Mouse (Mus musculus) limb, embryonic 10.5 days (tissue): ENCODE measurements at regions not wholly inside any gene's neighbourhood (a gene's known extent, or its start where the extent isn't known, plus 50 kb on each side); places are given as distances from the start of the nearest gene placed in this dataset.
"Not testable (repeated sequence)": the region's sequence is repeated elsewhere in the genome, so short reads cannot be mapped to it uniquely, and the experiment has no call there.

ENCODE experiments used
- DNase-seq: peaks from one replicate; pipeline ENCODE4 v3.0.0-alpha.2; 2017; ENCODE audit warnings: low spot score
- H3K27ac ChIP-seq: fragments of 300-500 bp; sonication (generic); 2 replicates; pipeline ENCODE4 v1.5.1; 2016; ENCODE audit warnings: mild to moderate bottlenecking
- H3K27me3 ChIP-seq: fragments of 300-500 bp; sonication (generic); 2 replicates; pipeline ENCODE4 v1.6.1; 2016; ENCODE audit warnings: low read depth, mild to moderate bottlenecking; ENCODE audit not compliant: poor library complexity, severe bottlenecking
- H3K36me3 ChIP-seq: fragments of 300-500 bp; sonication (generic); 2 replicates; pipeline ENCODE4 v1.6.1; 2016; ENCODE audit warnings: mild to moderate bottlenecking, moderate library complexity
- H3K4me1 ChIP-seq: fragments of 300-500 bp; sonication (generic); 2 replicates; pipeline ENCODE4 v1.6.1; 2016
- H3K4me3 ChIP-seq: fragments of 300-500 bp; sonication (generic); 2 replicates; pipeline ENCODE4 v1.5.1; 2016; ENCODE audit warnings: mild to moderate bottlenecking, moderate library complexity
- H3K9me3 ChIP-seq: fragments of 300-500 bp; sonication (generic); replicated peaks from 2 replicates; pipeline ENCODE4 v1.6.1; 2016; ENCODE audit warnings: mild to moderate bottlenecking
- WGBS: fragments of 180-500 bp; shearing (Covaris S2); methylation state at CpG from one replicate; pipeline ENCODE4 v1.1.7; 2016; 5-methylcytosine and 5-hydroxymethylcytosine counted together

DNA sequence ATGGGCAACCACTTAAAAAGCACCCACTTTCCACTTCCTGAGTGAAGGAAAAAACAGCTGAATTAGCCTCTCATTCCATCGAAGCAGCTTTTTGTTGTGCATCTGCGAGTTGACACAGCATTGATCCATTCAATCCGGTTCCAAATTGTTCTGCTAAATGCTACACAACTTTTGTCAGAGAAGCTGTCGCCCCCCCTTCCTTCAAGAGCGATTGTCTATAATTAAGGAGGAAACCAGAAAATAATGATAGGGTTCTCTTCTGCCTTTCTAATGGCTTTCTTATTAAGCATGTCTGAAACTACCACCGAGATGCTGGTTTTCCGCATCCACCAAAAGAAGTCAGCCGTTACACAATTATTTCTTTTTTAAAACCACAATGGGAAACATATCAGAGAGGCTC lies 183.2 kb upstream of the Gm10131 start:
- DNase-seq, result no peak
- H3K4me3 ChIP-seq, result no peak overlapping the region
- WGBS, result 90% methylated on average over 8 of the region's 8 CpGs
- H3K4me1 ChIP-seq, result no peaks in the 10 kb centered on the region
- H3K27me3 ChIP-seq, result no peaks in the 10 kb centered on the region
- no peak overlapping the region for H3K27ac ChIP-seq
- H3K9me3 ChIP-seq, result no peaks in the 10 kb centered on the region
- no peaks in the 10 kb centered on the region for H3K36me3 ChIP-seq

DNA sequence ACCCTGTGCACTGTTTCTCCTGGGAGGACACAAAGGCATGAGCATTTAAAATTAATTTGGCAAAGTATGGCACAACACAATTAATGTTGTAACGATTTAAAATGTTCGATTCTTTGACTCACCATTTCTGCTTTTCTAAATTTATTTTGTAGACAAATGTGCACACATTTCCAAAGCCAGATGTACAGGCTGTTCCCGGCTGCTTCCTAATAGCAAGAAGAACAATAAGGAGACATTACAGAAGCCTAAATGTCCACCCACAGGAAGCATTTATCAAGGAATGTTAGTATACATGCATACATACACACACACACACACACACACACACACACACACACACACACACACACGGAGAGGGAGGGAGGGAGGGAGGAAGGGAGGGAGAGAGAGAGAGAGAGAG lies 179.1 kb upstream of the Gm10131 start:
- Histone ChIP-seq H3K36me3 (no peaks in the 10 kb centered on the region), H3K9me3 (no peaks in the 10 kb centered on the region), H3K4me3 (no peak overlapping the region), H3K27ac (no peak overlapping the region), H3K27me3 (no peaks in the 10 kb centered on the region), H3K4me1 (no peaks in the 10 kb centered on the region)
- WGBS, result 81% methylated on average over 4 of the region's 4 CpGs
- no peak for DNase-seq

DNA sequence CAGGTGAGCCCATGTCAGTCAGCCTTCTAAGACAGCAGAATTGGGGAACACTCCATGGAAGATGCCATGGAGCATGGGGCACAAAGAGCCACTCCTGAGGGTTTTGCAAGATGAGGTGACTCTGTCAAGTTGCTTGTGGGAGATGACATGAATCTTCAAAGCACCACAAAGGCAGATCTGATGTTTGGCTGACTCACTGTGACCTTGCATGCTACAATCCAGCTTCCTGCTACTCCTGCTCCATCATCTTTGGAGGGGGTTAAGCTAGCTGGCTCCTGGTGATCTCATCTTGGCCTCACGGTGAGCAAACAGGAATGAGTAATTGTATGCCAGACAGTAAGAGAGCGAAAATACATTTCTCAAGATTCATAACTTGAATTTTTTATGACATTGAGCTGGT lies 176.3 kb upstream of the Gm10131 start:
- DNase-seq, result no peak
- H3K27me3 ChIP-seq, result no peaks in the 10 kb centered on the region
- H3K36me3 ChIP-seq, result no peaks in the 10 kb centered on the region
- no peak overlapping the region for H3K4me3 ChIP-seq
- 86% methylated on average over 2 of the region's 2 CpGs for WGBS
- no peak overlapping the region for H3K27ac ChIP-seq
- H3K4me1 ChIP-seq, result no peaks in the 10 kb centered on the region
- no peaks in the 10 kb centered on the region for H3K9me3 ChIP-seq

DNA sequence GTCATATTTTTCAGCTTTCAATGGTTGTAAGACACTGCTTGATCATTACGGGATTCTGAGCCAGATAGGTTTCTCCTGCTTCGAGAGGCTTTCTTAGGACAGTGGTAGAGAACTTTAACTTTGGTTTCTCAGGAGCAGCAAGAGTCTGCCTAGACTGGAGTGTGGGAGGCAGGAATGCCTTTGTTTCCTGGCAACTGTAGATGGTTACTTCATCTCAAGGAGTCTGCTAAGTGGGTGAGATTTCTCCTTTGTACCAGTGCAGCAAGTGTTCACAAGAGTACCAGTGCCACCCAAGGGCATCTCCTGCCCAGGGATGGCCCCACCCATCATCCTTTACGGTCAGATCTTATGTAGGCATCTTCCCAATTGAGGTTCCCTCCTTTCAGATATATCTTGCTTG lies 173.0 kb upstream of the Gm10131 start:
- Histone ChIP-seq H3K27me3 (no peaks in the 10 kb centered on the region), H3K36me3 (no peaks in the 10 kb centered on the region), H3K4me1 (no peaks in the 10 kb centered on the region), H3K4me3 (no peak overlapping the region), H3K27ac (no peak overlapping the region), H3K9me3 (no peaks in the 10 kb centered on the region)
- 91% methylated on average over 3 of the region's 3 CpGs for WGBS
- no peak for DNase-seq

DNA sequence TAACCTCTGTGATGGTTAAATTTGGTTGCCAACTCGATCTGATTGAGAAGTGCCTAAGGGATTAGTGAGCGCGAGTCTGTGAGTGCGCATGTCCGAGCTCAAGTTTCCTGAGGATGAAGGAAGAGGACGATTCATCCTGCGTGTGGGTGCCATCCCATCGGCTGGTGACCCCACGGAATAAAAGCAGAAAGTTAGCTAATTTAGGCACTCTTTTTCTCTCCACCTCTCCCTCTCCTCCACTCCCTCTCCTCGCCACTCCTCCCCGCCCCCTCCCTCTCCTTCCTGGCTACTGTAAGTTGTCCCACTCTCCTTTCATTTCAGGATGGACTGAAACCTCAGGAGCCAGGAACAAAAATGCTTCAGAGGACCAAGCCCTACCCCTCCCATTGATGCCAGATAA lies 168.9 kb upstream of the Gm10131 start:
- no peaks in the 10 kb centered on the region for H3K27me3 ChIP-seq
- no CpG with 5 or more reads among the region's 11 CpGs for WGBS
- H3K4me3 ChIP-seq, result no peak overlapping the region
- no peak for DNase-seq
- no peak overlapping the region for H3K27ac ChIP-seq
- no peaks in the 10 kb centered on the region for H3K4me1 ChIP-seq
- H3K36me3 ChIP-seq, result no peaks in the 10 kb centered on the region
- no peaks in the 10 kb centered on the region for H3K9me3 ChIP-seq

- Histone ChIP-seq H3K4me1 (no peaks in the 10 kb centered on the region), H3K9me3 (no peaks in the 10 kb centered on the region), H3K4me3 (no peak overlapping the region), H3K36me3 (no peaks in the 10 kb centered on the region), H3K27ac (no peak overlapping the region), H3K27me3 (no peaks in the 10 kb centered on the region)
- DNase-seq, result no peak
- WGBS, result 90% methylated on average over 7 of the region's 7 CpGs
Observed at GRCm38 (mm10) chr8:34275977-34276660, 164.6 kb upstream of the Gm10131 start.

GRCm38 (mm10) chr8:34274796-34275195 lies 163.3 kb upstream of the Gm10131 start:
- not testable (repeated sequence) for H3K4me1 ChIP-seq, H3K27me3 ChIP-seq, H3K4me3 ChIP-seq, H3K27ac ChIP-seq, H3K9me3 ChIP-seq, DNase-seq, H3K36me3 ChIP-seq
- WGBS, result 94% methylated on average over 2 of the region's 2 CpGs

DNA sequence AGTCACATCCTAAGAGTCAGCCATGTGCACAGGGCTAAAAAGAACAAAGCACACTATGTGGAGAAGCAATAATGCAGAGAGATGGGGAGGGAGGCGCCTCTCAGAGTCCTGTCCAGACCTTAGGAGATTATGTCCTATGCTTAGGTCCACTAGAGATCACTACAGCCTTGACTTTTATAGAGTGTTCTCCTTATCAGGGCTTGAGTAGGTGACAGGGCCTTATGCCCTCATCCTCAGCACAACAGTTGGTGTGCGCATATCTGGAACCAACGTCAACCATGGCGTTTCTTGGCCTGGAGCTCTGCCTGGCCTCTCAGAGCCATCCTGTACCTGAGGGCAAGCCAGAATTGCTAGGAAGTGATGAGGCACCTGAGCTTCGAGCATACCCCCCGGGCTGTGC lies 162.6 kb upstream of the Gm10131 start:
- no peak overlapping the region for H3K4me3 ChIP-seq
- no peaks in the 10 kb centered on the region for H3K27me3 ChIP-seq
- WGBS, result 91% methylated on average over 6 of the region's 6 CpGs
- no peak for DNase-seq
- H3K27ac ChIP-seq, result no peak overlapping the region
- H3K9me3 ChIP-seq, result no peaks in the 10 kb centered on the region
- H3K4me1 ChIP-seq, result no peaks in the 10 kb centered on the region
- H3K36me3 ChIP-seq, result no peaks in the 10 kb centered on the region

- Histone ChIP-seq H3K4me3 (no peak overlapping the region), H3K4me1 (no peaks in the 10 kb centered on the region), H3K36me3 (no peaks in the 10 kb centered on the region), H3K27ac (no peak overlapping the region), H3K27me3 (no peaks in the 10 kb centered on the region), H3K9me3 (no peaks in the 10 kb centered on the region)
- DNase-seq, result no peak
- WGBS, result 93% methylated on average over 6 of the region's 6 CpGs
Observed at GRCm38 (mm10) chr8:34269848-34270247, 158.3 kb upstream of the Gm10131 start.

DNA sequence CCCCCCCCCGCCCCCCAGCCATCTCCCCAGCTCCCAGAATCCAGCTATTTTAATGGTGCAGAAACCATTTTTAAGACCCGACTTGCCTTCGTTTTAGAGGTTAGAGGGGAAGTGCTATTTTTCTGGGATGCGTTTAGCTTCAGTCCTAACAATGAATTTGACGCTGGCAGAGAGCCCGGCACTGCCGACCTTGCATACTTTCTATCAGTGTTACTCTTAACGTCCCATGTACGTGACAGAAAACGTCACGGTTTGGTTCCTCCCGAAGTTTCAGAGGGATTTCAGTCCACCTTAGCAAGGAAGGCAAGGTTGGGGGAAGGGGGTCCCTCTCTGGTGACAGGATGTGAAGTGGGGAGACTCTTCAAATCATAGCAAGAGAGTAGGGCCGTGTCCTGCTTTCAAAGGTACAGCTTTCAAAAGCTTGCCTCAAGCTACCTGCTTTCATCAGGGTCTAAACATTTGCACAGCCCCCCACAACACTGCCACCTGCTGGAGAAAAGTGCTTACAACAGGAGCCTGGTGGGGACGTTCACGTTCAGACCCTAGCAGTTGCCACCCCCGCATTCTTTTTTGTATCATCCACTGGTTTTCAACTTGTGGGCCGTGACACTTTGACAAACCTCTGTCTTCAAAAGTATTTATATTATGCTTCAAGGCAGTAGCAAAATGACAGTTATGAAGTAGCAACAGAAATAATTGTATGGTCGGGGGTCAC lies 157.4 kb upstream of the Gm10131 start:
- DNase-seq, result no peak
- Histone ChIP-seq H3K36me3 (no peaks in the 10 kb centered on the region), H3K27me3 (no peaks in the 10 kb centered on the region), H3K9me3 (no peaks in the 10 kb centered on the region), H3K4me1 (no peaks in the 10 kb centered on the region), H3K27ac (no peak overlapping the region), H3K4me3 (no peak overlapping the region)
- WGBS, result 94% methylated on average over 18 of the region's 18 CpGs

DNA sequence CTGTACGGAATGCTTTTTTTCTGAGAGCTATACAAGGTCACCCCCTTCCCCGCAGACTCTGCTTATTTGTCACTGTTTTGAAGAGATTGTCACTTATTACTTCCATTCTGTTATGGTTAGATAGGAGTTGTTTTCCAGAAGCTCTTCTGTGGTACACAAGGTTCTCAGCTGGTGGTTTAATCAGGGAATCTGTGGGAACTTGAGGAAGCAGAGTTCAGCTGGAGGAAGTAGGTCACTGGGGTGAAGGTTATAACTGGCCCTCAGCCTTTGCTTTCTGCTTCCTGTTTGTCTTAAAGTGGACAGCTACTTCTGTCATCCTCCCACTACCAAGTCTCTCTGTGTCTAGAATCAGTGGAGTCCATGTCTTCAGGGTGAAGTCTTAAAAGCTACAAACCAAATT lies 143.4 kb upstream of the Gm10131 start:
- Histone ChIP-seq H3K36me3 (no peaks in the 10 kb centered on the region), H3K27me3 (no peaks in the 10 kb centered on the region), H3K9me3 (no peaks in the 10 kb centered on the region), H3K4me1 (no peaks in the 10 kb centered on the region), H3K27ac (no peak overlapping the region), H3K4me3 (no peak overlapping the region)
- DNase-seq, result no peak
- WGBS, result 96% methylated on average over 2 of the region's 2 CpGs

DNA sequence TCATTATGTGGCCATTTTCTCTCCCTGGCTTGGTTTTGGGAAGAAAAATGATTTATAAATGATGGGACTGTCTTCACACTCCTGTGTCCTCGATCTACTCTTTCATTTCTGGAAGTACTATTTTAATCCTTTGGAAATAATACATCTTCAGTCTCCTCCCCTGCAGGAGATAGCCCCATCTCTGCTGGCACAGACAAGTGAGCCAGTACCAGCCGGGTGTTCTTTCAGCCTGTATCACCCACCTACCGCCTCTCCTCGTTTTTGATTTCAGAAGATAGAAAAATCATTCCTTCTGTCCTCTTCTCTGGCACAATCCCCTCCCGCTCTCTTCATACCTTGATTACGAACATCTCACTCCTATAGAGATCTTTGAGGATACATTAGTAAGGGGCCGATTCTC lies 140.4 kb upstream of the Gm10131 start:
- Histone ChIP-seq H3K27ac (no peak overlapping the region), H3K4me1 (no peaks in the 10 kb centered on the region), H3K4me3 (no peak overlapping the region), H3K27me3 (no peaks in the 10 kb centered on the region), H3K9me3 (no peaks in the 10 kb centered on the region), H3K36me3 (no peaks in the 10 kb centered on the region)
- 93% methylated on average over 7 of the region's 7 CpGs for WGBS
- DNase-seq, result no peak

- DNase-seq, result no peak
- Histone ChIP-seq H3K36me3 (no peaks in the 10 kb centered on the region), H3K27ac (no peak overlapping the region), H3K9me3 (no peaks in the 10 kb centered on the region), H3K4me1 (no peaks in the 10 kb centered on the region), H3K27me3 (no peaks in the 10 kb centered on the region), H3K4me3 (no peak overlapping the region)
- 96% methylated on average over 6 of the region's 6 CpGs for WGBS
Observed at GRCm38 (mm10) chr8:34239346-34239900, 127.9 kb upstream of the Gm10131 start.
